Mouse (Mus musculus): ENCODE data around the gene Akt3. TPM values are rescaled to one million over a fixed set of nuclear protein-coding genes. Genes with fewer than 3 reads are reported as not detected.

Gene Akt3
- polyA plus RNA-seq, 1 experiment from 2014 or later: 13.5 TPM

DNA sequence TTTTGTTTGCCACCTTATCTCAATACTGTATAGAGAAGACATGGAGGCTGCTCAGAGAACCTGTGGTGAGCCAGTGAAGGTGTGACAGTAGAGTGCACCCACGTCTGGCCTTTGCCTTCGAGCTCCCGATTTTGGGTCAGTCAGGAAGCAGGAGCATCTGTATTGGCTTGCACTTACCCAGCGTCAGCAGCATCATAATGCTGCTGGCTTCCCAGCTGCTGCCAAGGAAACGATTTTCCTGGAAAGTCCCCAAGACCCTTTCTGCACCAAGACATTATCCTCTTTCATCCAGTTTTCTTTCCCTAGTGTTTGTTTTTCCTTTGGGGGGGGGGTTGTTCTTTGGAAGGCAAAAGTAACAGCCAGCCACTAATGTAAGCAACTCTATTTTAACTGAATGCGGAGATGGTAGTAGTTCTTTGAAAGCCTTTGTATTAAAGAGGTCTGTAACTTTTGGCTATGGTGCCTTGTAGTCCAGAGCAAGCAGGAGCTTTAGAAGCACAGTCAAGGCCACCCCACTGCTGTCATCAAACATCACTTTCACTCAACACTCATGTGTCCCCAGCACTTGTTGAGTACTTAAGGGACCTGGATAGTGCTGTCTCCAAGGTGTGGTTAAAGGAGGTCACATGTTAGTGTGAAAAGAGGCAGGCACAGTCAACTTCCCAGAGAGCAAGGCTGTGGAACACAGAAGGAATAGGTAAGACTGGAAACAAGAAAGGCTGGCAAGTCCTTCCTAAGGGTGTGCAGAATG, 270.8 kb downstream of the Akt3 start:
- Histone ChIP-seq H3K27me3 (ENCODE audit: control insufficient read depth, insufficient read depth, low read length) (no peaks in the 10 kb centered on the region), H3K9me3 (replicated peaks; ENCODE audit: control insufficient read depth, low read length) (no peaks in the 10 kb centered on the region), H3K4me3 (ENCODE audit: low read depth, low read length) (no peak overlapping the region), H3K27ac (replicated peaks; ENCODE audit: low read depth, low read length) (no peak overlapping the region), H3K4me2 (ENCODE audit: low read depth, low read length) (no peak overlapping the region), H3K36me3 (replicated peaks; ENCODE audit: control insufficient read depth, insufficient read depth, low read depth, low read length) (no peaks in the 10 kb centered on the region), H3K4me1 (ENCODE audit: control insufficient read depth, insufficient read depth, low read length) (no peaks in the 10 kb centered on the region), H3K9ac (replicated peaks; ENCODE audit: low read length) (no peak overlapping the region)
- DNase-seq (ENCODE audit: low spot score) (no peak), ATAC-seq (replicated peaks; ENCODE audit: insufficient number of reproducible peaks, low FRiP score, low TSS enrichment, low read depth) (no peak)
- 66% methylated on average over 6 of the region's 6 CpGs for WGBS

- Histone ChIP-seq H3K4me3 (ENCODE audit: low read depth, low read length) (no peak overlapping the region), H3K9me3 (replicated peaks; ENCODE audit: control insufficient read depth, low read length) (no peaks in the 10 kb centered on the region)
Measured at GRCm38 (mm10) chr1:176986275-176986674, 271.7 kb downstream of the Akt3 start.

GRCm38 (mm10) chr1:176985691-176986090, 272.3 kb downstream of the Akt3 start:
- no peak overlapping the region for H3K4me3 ChIP-seq (ENCODE audit: low read depth, low read length)
- no peak for ATAC-seq (replicated peaks; ENCODE audit: insufficient number of reproducible peaks, low FRiP score, low TSS enrichment, low read depth)
- H3K36me3 ChIP-seq (replicated peaks; ENCODE audit: control insufficient read depth, insufficient read depth, low read depth, low read length): no peaks in the 10 kb centered on the region
- H3K27me3 ChIP-seq (ENCODE audit: control insufficient read depth, insufficient read depth, low read length): no peaks in the 10 kb centered on the region
- no peaks in the 10 kb centered on the region for H3K9me3 ChIP-seq (replicated peaks; ENCODE audit: control insufficient read depth, low read length)
- DNase-seq (ENCODE audit: low spot score): peak; percentile 59
- no peak overlapping the region for H3K4me2 ChIP-seq (ENCODE audit: low read depth, low read length)
- no peak overlapping the region for H3K27ac ChIP-seq (replicated peaks; ENCODE audit: low read depth, low read length)
- no peaks in the 10 kb centered on the region for H3K4me1 ChIP-seq (ENCODE audit: control insufficient read depth, insufficient read depth, low read length)
- WGBS: 37% methylated on average over 6 of the region's 6 CpGs
- H3K9ac ChIP-seq (replicated peaks; ENCODE audit: low read length): no peak overlapping the region; the same call in 1 of the 2 replicates

More at GRCm38 (mm10) chr1:176986275-176986674, 271.7 kb downstream of the Akt3 start:
- Histone ChIP-seq H3K9ac (replicated peaks; ENCODE audit: low read length) (no peak overlapping the region), H3K36me3 (replicated peaks; ENCODE audit: control insufficient read depth, insufficient read depth, low read depth, low read length) (no peaks in the 10 kb centered on the region), H3K4me2 (ENCODE audit: low read depth, low read length) (no peak overlapping the region), H3K27me3 (ENCODE audit: control insufficient read depth, insufficient read depth, low read length) (no peaks in the 10 kb centered on the region), H3K27ac (replicated peaks; ENCODE audit: low read depth, low read length) (no peak overlapping the region), H3K4me1 (ENCODE audit: control insufficient read depth, insufficient read depth, low read length) (no peaks in the 10 kb centered on the region)
- WGBS: 54% methylated on average over 6 of the region's 6 CpGs
- DNase-seq (ENCODE audit: low spot score) (no peak), ATAC-seq (replicated peaks; ENCODE audit: insufficient number of reproducible peaks, low FRiP score, low TSS enrichment, low read depth) (no peak)

DNA sequence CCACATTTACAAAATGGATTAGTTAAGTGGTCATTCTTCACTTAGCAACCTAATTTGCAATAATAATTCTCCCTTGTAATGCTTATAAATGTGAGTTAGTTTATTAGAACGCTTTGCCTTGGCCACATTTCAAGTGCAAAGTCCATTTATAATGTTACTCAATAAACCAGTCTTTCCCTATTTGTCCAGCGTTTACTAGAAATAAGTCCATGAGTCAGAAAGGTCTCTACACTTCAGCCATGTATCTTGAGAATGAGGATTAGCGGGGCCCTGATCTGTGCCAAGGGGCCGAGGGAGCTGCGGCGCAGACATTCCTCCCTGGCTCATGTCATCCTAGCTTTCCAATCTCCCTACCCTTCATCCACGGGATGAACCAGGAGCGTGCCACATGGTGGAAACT, 275.3 kb downstream of the Akt3 start:
- no peaks in the 10 kb centered on the region for H3K4me1 ChIP-seq (ENCODE audit: control insufficient read depth, insufficient read depth, low read length)

DNA sequence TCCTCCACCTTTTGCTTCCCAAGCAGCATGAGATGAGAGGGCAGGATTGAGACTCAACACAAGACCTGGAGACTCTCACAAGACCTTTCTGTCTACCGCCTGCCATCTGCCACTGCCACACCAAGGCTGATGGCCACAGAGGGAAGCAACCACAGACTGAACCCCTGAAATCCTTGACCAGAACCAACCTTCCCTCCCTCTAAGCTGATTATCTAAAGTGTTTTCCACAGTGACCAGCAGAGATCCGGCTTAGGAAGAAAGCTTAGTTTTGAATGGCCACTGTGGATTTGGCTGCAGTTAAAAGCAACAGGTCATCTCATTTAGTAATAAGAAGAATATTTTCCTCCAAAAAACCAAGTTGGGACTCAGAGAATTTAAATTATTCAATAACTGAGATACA, 276.5 kb downstream of the Akt3 start:
- Histone ChIP-seq H3K27me3 (ENCODE audit: control insufficient read depth, insufficient read depth, low read length) (no peaks in the 10 kb centered on the region), H3K9ac (replicated peaks; ENCODE audit: low read length) (no peak overlapping the region), H3K4me3 (ENCODE audit: low read depth, low read length) (no peak overlapping the region), H3K27ac (replicated peaks; ENCODE audit: low read depth, low read length) (no peak overlapping the region), H3K36me3 (replicated peaks; ENCODE audit: control insufficient read depth, insufficient read depth, low read depth, low read length) (no peaks in the 10 kb centered on the region), H3K4me1 (ENCODE audit: control insufficient read depth, insufficient read depth, low read length) (no peaks in the 10 kb centered on the region), H3K9me3 (replicated peaks; ENCODE audit: control insufficient read depth, low read length) (no peaks in the 10 kb centered on the region), H3K4me2 (ENCODE audit: low read depth, low read length) (no peak overlapping the region)
- no peak for DNase-seq (ENCODE audit: low spot score)
- no peak for ATAC-seq (replicated peaks; ENCODE audit: insufficient number of reproducible peaks, low FRiP score, low TSS enrichment, low read depth)
- 88% methylated on average over 2 of the region's 2 CpGs for WGBS

More for the DNA sequence above, 275.3 kb downstream of the Akt3 start:
- DNase-seq (ENCODE audit: low spot score) (no peak), ATAC-seq (replicated peaks; ENCODE audit: insufficient number of reproducible peaks, low FRiP score, low TSS enrichment, low read depth) (no peak)
- 94% methylated on average over 8 of the region's 8 CpGs for WGBS
- no peaks in the 10 kb centered on the region for H3K27me3 ChIP-seq (ENCODE audit: control insufficient read depth, insufficient read depth, low read length)
- H3K9me3 ChIP-seq (replicated peaks; ENCODE audit: control insufficient read depth, low read length): no peaks in the 10 kb centered on the region
- no peaks in the 10 kb centered on the region for H3K36me3 ChIP-seq (replicated peaks; ENCODE audit: control insufficient read depth, insufficient read depth, low read depth, low read length)
- H3K4me3 ChIP-seq (ENCODE audit: low read depth, low read length): no peak overlapping the region
- H3K27ac ChIP-seq (replicated peaks; ENCODE audit: low read depth, low read length): no peak overlapping the region
- H3K9ac ChIP-seq (replicated peaks; ENCODE audit: low read length): no peak overlapping the region
- no peak overlapping the region for H3K4me2 ChIP-seq (ENCODE audit: low read depth, low read length)

DNA sequence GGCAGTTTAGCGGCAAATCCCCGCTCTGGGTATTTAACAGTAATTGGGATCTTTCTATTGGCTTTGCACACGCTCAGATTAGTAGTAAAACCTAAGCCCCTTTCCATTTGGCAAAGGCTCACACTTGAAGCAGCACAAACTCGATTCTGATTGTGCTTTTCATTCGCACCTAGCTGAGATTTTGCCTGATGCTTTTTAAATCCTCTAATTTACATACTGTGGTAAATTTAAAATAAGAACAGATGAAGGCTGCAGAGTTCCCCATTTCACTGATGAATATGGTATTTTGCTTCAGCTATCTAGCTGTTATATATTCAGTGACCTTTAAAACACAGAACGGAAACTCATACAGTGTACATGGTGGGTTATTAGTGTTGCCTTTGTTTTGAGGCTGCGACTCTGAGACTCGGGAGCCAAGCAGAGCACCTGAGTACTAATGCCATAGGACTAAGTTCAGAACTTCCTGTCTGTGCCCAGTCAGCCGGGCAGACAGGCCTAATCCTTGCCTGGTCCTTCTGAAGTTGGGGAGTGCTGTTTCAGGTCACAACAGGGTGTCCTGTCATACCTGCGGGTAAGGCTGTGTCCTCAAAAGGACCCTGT, 277.1 kb downstream of the Akt3 start:
- Histone ChIP-seq H3K27ac (replicated peaks; ENCODE audit: low read depth, low read length) (no peak overlapping the region), H3K4me3 (ENCODE audit: low read depth, low read length) (no peak overlapping the region), H3K27me3 (ENCODE audit: control insufficient read depth, insufficient read depth, low read length) (no peaks in the 10 kb centered on the region), H3K4me1 (ENCODE audit: control insufficient read depth, insufficient read depth, low read length) (no peaks in the 10 kb centered on the region), H3K4me2 (ENCODE audit: low read depth, low read length) (no peak overlapping the region), H3K36me3 (replicated peaks; ENCODE audit: control insufficient read depth, insufficient read depth, low read depth, low read length) (no peaks in the 10 kb centered on the region), H3K9ac (replicated peaks; ENCODE audit: low read length) (no peak overlapping the region), H3K9me3 (replicated peaks; ENCODE audit: control insufficient read depth, low read length) (no peaks in the 10 kb centered on the region)
- ATAC-seq (replicated peaks; ENCODE audit: insufficient number of reproducible peaks, low FRiP score, low TSS enrichment, low read depth) (no peak), DNase-seq (ENCODE audit: low spot score) (no peak)
- 82% methylated on average over 10 of the region's 10 CpGs for WGBS

- Histone ChIP-seq H3K27me3 (ENCODE audit: control insufficient read depth, insufficient read depth, low read length) (no peaks in the 10 kb centered on the region), H3K4me3 (ENCODE audit: low read depth, low read length) (no peak overlapping the region), H3K27ac (replicated peaks; ENCODE audit: low read depth, low read length) (no peak overlapping the region), H3K9ac (replicated peaks; ENCODE audit: low read length) (no peak overlapping the region), H3K4me2 (ENCODE audit: low read depth, low read length) (no peak overlapping the region), H3K9me3 (replicated peaks; ENCODE audit: control insufficient read depth, low read length) (no peaks in the 10 kb centered on the region), H3K4me1 (ENCODE audit: control insufficient read depth, insufficient read depth, low read length) (no peaks in the 10 kb centered on the region), H3K36me3 (replicated peaks; ENCODE audit: control insufficient read depth, insufficient read depth, low read depth, low read length) (no peaks in the 10 kb centered on the region)
- no peak for ATAC-seq (replicated peaks; ENCODE audit: insufficient number of reproducible peaks, low FRiP score, low TSS enrichment, low read depth)
- 85% methylated on average over 5 of the region's 5 CpGs for WGBS
- DNase-seq (ENCODE audit: low spot score): no peak
Measured at GRCm38 (mm10) chr1:176980140-176980539, 277.9 kb downstream of the Akt3 start.

- H3K36me3 ChIP-seq (replicated peaks; ENCODE audit: control insufficient read depth, insufficient read depth, low read depth, low read length): no peaks in the 10 kb centered on the region
- H3K27ac ChIP-seq (replicated peaks; ENCODE audit: low read depth, low read length): no peak overlapping the region
- no peaks in the 10 kb centered on the region for H3K4me1 ChIP-seq (ENCODE audit: control insufficient read depth, insufficient read depth, low read length)
- H3K4me3 ChIP-seq (ENCODE audit: low read depth, low read length): no peak overlapping the region
- H3K27me3 ChIP-seq (ENCODE audit: control insufficient read depth, insufficient read depth, low read length): no peaks in the 10 kb centered on the region
- no peak for ATAC-seq (replicated peaks; ENCODE audit: insufficient number of reproducible peaks, low FRiP score, low TSS enrichment, low read depth)
- no peak for DNase-seq (ENCODE audit: low spot score)
- no peak overlapping the region for H3K4me2 ChIP-seq (ENCODE audit: low read depth, low read length)
- no peaks in the 10 kb centered on the region for H3K9me3 ChIP-seq (replicated peaks; ENCODE audit: control insufficient read depth, low read length)
- H3K9ac ChIP-seq (replicated peaks; ENCODE audit: low read length): no peak overlapping the region
Measured at GRCm38 (mm10) chr1:176979235-176979634, 278.8 kb downstream of the Akt3 start.

All from embryonic facial prominence, embryonic 11.5 days (tissue).